Mouse (Mus musculus) right cerebral cortex, postnatal 4 days (tissue): Measurements from ENCODE around the gene Rgl1.
"Not testable (repeated sequence)": the region's sequence is repeated elsewhere in the genome, so short reads cannot be mapped to it uniquely, and the experiment has no call there.

Source experiments
- DNase-seq: peaks from one replicate; pipeline ENCODE4 v3.0.0-alpha.2; 2022

Gene Rgl1

DNA sequence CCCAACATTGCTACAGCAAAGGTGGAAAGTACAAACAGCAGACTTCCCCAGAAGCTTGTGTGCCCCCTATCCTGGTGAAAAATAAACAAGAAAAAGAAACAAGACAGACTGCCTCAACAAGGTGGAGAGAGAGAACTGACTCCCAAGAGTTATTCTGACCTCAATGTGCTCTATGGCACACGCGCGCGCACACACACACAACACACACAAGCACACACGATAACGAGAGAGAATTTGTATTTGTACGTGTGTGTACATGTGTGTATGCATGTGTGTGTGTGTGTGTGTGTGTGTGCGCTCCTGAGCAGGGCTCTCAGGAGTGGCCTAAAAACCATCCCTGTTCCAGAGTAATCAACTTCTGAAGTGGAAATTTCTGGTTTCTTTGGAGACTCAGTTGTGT is 18.5 kb upstream of the Rgl1 start:
- DNase-seq: no peak

DNA sequence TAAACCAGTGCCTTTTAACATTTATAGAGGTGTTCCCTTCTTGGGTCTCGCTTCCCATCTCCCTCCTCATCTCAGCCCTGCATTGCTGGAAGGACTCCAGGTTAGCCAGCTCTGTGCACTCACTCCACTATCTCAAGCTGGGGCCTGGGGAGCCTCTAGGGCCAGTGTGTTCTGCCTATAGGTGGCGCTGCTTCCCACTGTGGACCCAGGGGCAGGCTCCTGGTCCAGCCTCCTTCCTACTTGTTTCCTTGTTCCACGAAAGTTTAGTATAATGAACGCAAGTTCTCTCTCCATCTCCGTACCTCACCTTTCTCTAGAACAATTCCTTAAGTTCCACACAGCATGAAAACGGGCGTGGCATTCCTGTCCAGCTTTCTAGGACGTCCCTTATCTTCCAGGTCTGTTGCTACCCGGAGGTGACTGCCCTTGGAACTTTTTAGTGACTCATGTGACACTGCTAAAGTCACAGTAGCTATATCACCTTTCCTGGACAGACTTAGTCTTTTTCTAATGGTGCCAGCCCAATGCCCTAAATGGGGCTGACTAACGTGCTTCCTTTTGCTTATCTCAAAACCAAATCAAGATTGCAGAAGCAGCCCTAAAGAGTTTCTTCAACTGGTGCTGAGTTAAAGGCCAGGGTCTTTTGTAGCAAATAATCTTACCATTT is 13.1 kb upstream of the Rgl1 start:
- DNase-seq: peak; percentile 65

DNA sequence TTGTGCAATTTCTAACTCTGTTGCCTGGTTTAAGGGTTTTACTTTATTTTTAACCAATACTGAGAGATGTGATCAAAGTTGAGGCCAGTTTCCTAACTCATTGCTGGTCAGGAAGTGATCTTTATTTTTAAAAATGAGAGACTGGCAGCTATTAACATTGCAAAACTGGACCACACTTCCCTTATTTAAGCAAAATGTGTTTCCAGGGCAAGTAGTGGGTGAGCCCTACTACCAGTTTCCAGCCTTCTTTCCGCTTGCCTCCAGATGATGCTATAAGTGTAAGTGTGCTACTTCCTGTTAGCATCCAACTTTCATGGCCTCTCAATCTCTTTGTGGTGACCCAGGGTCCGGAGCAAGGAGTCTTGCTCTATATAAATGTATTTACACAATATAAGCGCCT is 8.4 kb upstream of the Rgl1 start:
- not testable (repeated sequence) for DNase-seq

DNA sequence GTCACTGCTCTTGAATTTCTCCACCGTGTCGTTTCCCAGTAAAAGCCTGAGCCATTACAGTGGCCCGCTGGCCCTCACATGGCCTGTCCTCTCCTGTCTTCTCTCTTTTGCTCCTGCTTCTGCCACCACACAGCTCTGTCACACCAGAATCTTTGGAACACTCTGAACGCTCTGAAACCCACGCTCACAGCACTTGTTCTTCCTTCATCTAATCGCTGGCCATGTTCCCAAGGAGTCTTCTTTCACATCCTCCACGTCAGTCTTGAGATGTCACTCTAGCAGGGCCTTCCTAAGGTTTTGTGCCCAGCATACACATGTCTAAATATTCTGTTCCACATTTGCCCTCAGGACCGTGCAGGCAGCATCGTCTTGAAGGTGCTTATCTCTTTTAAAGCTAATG is 4.9 kb upstream of the Rgl1 start:
- no peak for DNase-seq

DNA sequence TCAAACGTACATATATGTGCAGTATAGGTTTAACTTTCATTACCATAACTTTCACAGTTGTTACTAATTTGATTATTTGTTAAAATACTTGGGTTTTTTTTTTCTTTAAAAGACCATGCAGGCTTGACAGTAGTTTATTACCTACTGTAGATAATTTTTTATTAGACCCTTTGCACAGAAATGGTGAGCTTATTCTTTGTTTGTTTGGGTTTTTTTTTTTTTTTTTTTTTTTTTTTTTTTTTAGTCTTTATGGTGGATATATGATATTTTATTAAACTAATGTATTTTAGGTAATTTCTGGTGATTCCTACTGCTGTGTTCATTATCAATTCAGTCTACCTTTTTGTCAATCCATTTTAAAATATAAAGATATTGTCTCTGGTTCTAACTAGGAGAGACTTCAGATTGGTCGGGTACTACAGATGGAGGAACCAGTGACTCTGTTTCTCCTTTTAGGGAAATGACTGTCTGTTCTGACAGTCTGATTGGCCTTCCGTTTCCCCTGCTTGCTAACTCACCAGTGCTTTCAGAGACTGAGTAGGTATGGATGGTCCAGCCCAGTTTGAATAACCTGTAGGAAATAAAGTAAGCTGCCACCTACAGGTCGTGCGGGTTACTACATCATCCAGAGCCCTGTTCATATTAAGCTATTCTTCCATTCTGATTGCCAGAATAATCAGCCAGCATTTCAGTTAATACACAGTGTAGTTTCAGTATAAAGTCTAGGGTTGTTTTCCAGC is 1.8 kb upstream of the Rgl1 start:
- DNase-seq: peak; percentile 83

DNA sequence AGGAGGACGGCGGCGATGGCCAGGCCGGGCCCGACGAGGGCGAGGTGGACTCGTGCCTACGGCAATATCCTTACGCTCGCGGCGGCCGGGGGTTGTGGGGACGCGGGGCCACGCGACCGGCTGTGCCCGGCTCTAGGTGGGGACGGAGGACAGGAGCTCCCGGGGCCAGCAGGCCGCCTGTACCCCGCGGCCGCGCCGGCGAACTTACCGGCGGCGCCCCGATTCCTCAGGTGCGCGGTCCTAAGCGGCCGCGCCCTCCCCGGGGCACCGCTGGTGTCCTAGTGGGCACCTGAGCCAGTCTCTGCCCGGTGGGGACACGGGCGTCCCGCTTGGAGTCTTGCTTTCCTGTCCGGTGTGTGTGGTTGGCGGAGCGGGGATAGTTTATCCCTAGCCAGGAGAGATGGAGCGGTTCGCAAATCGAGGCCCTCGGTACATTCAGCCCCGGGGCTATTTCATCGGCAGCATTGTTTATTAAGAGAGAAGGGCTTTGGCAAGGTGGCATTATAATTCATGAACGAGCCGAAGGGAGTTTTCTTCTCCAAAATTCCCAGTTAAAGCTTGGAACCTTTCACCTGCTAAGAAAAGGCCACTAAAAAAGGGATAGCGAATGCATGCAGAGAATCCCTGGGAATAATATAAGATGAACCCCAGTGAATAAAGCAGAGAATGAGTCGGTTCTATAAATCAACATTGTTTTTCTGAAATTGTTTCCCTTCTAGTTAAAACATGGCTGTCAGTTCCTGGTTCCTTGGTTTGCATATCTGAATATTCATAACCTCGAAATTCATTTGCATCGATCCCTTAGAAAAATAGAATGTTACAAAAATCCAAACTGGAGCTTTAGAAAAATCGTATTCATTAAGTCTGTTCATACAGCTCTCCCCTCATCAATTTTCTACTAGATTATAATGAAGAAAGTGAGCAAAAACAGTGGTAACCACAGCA is 925 bp upstream of the Rgl1 start:
- DNase-seq: peak; percentile 37

DNA sequence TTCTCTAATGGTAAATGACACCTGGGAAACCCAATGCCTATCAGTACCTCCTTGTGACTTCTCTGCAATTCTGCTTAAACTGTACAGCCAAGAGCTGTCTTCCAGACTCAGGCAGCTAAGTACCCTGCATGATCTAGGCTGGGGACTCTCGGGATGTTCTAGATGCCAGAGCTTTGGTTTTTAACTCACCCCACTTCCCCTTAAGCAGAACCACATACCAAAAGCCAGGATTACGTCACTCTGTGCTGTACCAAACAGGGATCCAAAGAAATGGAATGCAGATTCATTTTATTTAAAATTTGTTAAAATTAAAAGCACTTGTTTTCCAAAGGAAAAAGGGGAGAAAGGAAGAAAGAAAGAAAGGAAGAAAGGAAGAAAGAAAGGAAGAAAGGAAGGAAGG is 4.4 kb downstream of the Rgl1 start:
- DNase-seq: no peak

DNA sequence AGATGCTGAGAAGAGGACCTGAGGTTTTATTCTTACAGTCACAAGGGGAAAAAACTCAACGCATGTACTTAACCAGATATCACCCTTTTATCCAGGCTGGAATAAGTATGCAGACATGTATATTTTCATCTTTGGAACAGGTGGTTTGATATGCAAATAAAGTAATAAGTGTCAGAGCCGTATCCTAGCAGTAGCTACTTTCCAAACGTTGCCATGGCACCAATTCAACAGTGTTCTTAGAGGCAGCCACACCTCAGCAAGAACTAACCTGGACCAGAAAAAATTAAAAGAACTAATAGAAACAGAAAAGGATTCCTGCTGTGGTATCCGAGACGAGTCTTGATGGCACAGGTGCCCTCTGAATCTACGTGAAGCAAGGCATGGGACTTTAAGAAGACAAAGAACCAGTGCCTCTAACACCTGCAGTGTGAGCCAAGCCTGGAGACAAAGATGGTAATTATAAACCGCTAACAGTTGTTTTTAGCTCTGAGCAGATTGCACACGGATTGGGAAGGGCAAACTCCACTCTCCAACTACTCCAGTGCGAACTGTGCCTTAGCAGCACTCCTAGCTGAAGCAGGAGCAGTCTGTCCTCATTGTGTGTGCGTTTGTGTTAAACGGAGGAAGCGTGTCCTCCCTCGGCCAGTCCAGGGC is 15.7 kb downstream of the Rgl1 start, which contains the start of gene Apobec4:
Gene Apobec4, plus strand, starts transcription at position 240 of the 654 bp plus-strand sequence.
- DNase-seq: peak; percentile 30

DNA sequence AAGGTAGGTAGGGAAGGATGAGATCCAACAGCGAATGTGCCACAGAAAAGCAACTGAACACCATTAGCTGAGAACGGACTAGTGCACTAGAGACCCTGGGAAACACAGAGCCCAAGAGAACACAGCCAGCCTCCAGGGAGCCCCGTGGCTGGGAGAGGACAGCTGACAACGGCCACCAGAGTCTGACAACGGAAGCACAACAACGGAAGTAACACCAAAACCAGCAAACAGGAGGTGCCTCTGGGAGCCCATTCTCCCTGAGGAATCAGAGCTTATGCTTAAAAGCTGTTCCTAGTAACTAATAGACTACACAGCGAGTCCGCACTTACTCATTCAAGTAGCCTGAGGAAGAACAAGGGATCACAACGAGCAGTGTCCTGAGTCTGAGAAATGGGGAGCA is 16.9 kb downstream of the Rgl1 start:
- no peak for DNase-seq

DNA sequence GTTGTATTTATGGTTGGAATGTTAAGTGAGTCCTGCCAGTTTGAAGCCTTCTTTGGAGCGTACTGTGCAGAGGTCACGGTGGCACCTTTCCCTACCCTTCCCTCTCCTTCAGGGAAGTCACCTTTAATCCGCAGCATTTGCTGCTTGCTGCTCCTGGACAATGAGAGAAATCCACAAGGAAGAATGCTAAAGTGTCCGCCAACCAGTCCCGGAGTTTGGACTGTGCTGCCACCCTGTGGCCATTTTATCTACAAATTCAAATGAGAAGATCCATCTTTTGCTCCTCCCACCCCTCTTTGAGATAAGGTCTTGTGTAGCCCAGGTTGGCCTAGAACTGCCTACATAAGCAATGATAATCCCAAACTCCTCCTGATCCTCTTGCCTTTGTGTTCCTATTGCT is 19.7 kb downstream of the Rgl1 start:
- DNase-seq: peak; percentile 94

DNA sequence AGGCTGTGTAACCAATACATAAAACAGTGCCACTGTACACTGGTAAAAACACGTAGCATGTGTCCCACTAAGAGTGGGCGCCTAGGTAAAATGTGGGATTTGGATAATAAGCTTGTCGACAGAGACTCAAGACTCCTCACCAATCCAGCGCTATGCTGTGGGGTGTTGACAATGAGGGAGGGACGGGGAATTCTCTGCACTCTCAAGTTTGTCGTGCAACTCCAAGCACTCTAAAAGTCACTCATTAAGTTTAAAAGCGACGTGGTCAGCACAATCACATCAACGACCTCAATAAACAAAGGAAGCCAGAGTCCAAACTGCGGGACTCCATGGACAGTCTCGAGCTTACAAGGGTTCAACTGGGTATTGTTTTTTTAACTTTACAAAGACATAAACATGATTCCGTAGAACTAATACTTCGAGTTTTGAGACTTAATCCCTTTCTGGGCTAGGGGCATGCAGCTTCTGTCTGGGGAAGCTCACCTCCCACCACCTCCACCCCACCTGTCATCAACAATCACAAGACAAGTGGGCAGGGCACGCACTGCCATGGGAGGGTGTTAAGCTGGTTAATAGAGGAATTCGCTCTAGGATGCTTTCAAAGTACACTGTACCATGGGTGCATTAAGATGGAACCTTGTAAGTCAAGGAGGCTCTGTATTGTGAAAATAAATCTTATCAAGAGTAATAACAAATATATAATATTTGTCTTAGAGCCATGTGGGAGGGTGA is 22.9 kb downstream of the Rgl1 start:
- DNase-seq: no peak

DNA sequence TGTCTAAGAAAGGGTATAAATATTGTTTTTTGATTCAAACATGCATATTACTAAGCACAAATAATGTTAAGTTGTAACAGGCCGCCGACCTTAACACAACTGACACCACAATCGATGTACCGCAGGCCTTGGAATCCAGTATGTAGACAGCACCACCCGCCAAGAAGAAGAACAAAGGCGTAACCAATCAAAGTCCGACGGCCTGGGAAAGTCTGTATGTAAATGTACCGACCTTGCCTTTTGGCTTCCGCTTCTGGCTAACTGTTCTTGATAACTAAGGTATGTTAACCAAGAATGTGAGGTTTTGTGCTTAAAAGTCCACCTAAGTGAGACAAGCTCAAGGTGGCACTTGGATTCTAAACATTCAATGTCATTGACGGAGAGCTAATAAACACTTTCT is 26.8 kb downstream of the Rgl1 start:
- no peak for DNase-seq

DNA sequence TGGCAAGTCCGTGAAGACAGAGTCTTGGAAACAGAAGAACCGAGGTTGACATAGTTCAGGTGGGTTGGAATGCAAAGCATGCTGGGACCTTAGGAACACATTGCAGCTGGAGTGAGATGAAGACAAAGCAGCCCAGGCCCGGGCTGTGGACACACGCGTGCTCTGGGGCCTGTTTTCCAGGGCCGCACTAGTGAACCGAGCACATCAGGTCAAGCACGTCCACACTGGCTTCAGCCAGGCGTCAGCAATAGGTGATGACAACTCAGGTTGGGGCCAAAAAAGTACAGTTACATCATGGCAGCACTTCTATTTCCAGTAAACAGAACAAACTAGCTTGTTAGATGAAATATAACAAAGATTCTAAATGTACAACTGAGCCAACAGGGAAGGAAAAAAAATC is 27.4 kb downstream of the Rgl1 start:
- no peak for DNase-seq

DNA sequence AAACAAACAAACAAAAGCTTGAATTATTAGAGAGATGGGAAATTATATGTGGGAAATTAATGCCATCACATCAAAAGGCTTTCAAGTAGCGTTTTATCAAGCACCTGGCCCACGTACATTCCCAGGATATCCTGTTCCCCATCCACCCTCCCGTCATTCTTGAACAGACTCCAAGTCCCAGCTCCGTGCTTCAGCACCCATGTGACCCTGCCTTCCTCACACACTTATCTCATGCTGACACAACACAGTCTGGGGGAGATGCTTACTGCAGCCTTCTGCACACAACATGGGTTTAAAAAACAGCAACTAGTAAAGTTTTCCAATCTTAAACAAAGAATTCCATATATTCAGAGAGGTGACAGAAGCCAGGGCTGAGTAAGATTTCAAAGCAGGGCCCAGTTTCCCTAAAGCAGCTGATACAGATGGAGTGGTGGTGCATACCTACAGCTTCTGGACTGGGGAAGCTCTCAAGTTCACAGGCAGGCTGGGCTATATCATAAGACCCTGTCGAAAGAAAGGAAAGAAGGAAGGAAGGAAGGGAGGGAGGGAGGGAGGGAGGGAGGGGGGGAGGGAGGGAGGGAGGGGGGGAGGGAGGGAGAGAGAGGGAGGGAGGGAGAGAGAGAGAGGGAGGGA is 38.4 kb downstream of the Rgl1 start:
- no peak for DNase-seq

DNA sequence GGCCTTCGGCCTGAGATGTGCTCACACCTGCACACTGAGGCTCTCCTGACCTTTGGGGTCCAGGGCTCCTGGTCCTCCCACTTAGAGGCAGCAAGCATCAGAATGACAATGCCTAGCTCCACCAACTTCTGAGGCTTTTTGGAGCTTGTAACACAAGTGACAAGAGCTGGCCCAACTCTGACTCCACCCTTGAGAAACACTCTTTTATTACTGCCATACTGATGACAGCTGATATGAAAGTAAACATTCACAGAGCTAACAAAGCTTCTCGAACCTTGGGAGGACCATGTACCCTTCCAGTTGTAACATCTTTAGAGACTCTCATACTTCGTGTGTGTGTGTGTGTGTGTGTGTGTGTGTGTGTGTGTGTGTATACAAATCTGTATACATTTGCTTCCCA is 40.1 kb downstream of the Rgl1 start:
- DNase-seq: no peak

DNA sequence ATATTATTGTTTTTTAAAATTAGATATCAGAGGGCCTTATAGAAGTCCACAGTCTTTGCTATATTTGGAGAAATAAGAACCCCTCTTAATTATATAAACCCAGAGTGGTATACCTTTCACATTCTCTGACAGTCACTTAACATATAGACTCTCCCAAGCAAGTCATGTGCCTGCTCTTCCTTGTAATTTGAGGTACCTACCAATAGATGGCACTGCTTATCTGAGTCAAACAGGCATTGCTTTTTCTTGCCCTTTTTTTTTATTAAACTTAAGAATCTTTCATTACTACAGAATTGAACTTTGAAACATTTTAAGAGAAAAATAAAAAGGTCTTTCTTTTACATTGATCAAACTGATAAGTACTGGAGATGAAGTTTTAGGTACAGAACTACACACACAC is 41.9 kb downstream of the Rgl1 start:
- no peak for DNase-seq

DNA sequence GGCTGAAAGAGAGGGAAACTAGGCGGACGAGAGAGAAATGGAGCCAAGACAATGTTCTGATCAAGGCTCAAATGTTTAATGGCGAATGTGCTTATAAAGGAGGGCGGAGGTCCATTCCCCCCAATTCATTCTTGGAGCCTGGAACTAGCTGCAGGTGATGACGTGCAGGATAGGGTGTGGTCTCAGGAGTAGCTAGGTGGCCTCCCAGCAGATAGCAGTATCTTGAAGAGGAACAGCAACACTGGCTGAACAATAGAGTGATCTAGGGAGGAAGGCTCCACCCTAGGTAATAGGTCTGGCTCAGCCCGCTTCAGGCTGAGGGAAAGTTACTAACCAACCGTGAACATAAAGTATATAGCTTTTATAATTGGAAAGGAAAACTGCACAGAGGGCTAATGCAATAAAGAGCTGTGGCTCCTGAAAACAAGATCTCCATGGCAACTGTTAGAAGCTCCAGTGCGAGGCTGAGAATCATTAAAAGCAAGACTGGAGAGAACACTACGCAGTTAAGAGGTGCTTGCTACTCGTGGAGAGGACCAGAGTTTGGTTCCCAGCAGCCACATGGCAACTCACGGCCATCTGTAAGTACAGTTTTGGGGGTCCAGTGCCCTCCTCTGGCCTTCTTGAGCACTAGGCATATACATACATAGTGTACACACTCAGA is 44.5 kb downstream of the Rgl1 start:
- no peak for DNase-seq

DNA sequence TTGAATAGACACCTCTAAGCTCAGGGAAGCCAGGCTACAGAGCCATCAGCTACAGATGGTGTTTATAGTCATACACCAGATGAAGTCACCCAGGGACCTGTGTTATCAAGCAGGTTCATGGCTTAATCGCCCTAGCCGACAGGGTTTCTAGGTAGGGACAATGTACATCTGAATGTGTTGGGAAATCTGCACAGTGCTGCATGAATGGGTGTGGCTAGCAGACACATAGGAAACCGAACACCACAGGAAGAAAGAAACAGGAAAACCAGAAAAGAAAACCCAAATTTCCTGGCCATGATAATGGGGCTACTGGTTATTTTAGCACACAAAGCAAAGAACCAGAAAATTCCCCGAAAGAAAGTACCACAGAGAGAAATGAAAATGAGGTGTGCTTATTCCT is 45.2 kb downstream of the Rgl1 start:
- no peak for DNase-seq

DNA sequence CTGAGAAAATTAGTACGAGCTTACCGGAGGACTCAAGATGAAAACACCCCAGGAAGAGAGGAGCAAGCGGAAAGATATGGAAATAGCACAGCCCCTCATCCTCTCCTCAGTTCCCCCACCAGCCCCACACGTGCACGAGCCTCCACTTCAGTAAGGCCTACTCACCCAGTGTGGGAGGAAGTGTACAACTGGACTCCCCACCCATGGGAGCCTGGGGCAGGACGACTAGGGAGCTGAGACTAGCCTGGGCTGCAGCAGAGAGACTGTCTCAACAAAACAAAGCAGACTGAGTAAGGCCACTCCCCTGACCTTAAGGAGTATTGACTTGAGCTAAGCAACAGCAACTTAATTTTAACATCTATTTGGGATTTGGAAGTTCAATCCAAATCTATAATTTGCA is 48.0 kb downstream of the Rgl1 start:
- DNase-seq: no peak

DNA sequence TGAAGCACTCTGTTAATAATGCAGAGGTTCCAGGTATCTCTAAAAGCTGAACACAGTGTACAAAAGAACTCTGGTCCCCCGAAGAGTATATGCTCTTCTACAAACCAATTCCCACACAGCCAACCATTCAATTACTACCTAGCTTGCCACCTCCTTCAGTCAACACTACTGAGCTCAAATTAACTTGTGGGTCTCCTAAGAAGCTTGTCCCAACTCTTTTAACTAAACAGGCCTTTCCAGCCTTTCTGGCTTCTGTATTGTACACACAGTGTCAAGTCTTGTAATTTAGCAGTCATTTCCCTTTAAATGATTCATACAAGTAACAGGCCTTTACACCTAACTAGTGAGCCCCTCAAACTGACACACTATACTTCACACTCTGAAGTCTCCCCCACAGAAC is 48.8 kb downstream of the Rgl1 start:
- no peak for DNase-seq

DNA sequence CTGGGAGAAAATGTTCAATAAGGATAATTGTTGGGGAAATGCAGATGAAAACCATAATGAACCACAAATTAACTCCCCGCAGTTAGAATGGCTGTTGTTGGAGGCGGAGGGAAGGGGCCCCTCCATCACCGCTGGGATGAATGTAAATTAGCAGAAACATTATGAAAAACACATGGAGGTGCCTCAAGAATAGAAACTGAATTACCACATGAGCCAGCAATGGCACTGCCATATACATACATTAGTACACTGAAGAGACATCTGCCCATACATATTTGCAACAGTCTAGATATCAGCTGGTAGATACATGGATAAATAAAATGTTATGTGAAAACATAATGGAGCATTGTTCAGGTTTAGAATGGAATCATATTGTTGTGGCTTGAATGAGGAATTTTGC is 51.7 kb downstream of the Rgl1 start:
- DNase-seq: no peak
